Mouse (Mus musculus): Measurements from ENCODE around the gene Mitf. TPM values are rescaled to one million over a fixed set of nuclear protein-coding genes. Genes with fewer than 3 reads are reported as not detected.

Mitf gene
- polyA plus RNA-seq, 1 experiment from 2014 or later: 1.5 TPM

GRCm38 (mm10) chr6:97789700-97790099, 17.2 kb upstream of the Mitf start:
- Histone ChIP-seq H3K27me3 (ENCODE audit: control insufficient read depth, insufficient read depth, low read length) (no peaks in the 10 kb centered on the region), H3K9ac (ENCODE audit: low read length) (no peak overlapping the region), H3K27ac (replicated peaks) (no peak overlapping the region), H3K4me1 (replicated peaks; ENCODE audit: control insufficient read depth, insufficient read depth) (no peaks in the 10 kb centered on the region), H3K4me2 (replicated peaks; ENCODE audit: low read depth) (no peak overlapping the region), H3K9me3 (ENCODE audit: control insufficient read depth, low read length) (no peaks in the 10 kb centered on the region), H3K4me3 (ENCODE audit: low read depth, low read length) (no peak overlapping the region), H3K36me3 (ENCODE audit: control insufficient read depth, insufficient read depth, low read length) (no peaks in the 10 kb centered on the region)
- no peak for DNase-seq (ENCODE audit: low spot score)
- no peak for TF ChIP-seq EP300 (optimal IDR thresholded peaks at IDR 0.05)
- no peak for TF ChIP-seq CTCF (IDR thresholded peaks at IDR 0.05; ENCODE audit: low read depth)
- no peak for ATAC-seq (ENCODE audit: low FRiP score, low TSS enrichment)
- 52% methylated on average over 7 of the region's 7 CpGs for WGBS

- ATAC-seq (ENCODE audit: low FRiP score, low TSS enrichment): no peak
- Histone ChIP-seq H3K4me1 (replicated peaks; ENCODE audit: control insufficient read depth, insufficient read depth) (no peaks in the 10 kb centered on the region), H3K9me3 (ENCODE audit: control insufficient read depth, low read length) (no peaks in the 10 kb centered on the region), H3K9ac (ENCODE audit: low read length) (no peak overlapping the region), H3K4me3 (ENCODE audit: low read depth, low read length) (no peak overlapping the region), H3K36me3 (ENCODE audit: control insufficient read depth, insufficient read depth, low read length) (no peaks in the 10 kb centered on the region), H3K27ac (replicated peaks) (no peak overlapping the region), H3K4me2 (replicated peaks; ENCODE audit: low read depth) (no peak overlapping the region), H3K27me3 (ENCODE audit: control insufficient read depth, insufficient read depth, low read length) (no peaks in the 10 kb centered on the region)
- WGBS: 87% methylated on average over 1 of the region's 1 CpGs
- TF ChIP-seq EP300 (optimal IDR thresholded peaks at IDR 0.05) (no peak), CTCF (IDR thresholded peaks at IDR 0.05; ENCODE audit: low read depth) (peak; percentile 64)
- DNase-seq (ENCODE audit: low spot score): no peak
Observed at GRCm38 (mm10) chr6:97792104-97792503, 14.7 kb upstream of the Mitf start.

- H3K27me3 ChIP-seq (ENCODE audit: control insufficient read depth, insufficient read depth, low read length): no peaks in the 10 kb centered on the region
- WGBS: 57% methylated on average over 2 of the region's 2 CpGs
- TF ChIP-seq EP300 (optimal IDR thresholded peaks at IDR 0.05): no peak
- no peak for TF ChIP-seq CTCF (IDR thresholded peaks at IDR 0.05; ENCODE audit: low read depth)
- H3K9ac ChIP-seq (ENCODE audit: low read length): no peak overlapping the region
- no peaks in the 10 kb centered on the region for H3K9me3 ChIP-seq (ENCODE audit: control insufficient read depth, low read length)
- ATAC-seq (ENCODE audit: low FRiP score, low TSS enrichment) (no peak), DNase-seq (ENCODE audit: low spot score) (no peak)
- no peak overlapping the region for H3K27ac ChIP-seq (replicated peaks)
- H3K4me1 ChIP-seq (replicated peaks; ENCODE audit: control insufficient read depth, insufficient read depth): no peaks in the 10 kb centered on the region
- no peaks in the 10 kb centered on the region for H3K36me3 ChIP-seq (ENCODE audit: control insufficient read depth, insufficient read depth, low read length)
- H3K4me2 ChIP-seq (replicated peaks; ENCODE audit: low read depth): no peak overlapping the region
- no peak overlapping the region for H3K4me3 ChIP-seq (ENCODE audit: low read depth, low read length)
Observed at GRCm38 (mm10) chr6:97795175-97795574, 11.7 kb upstream of the Mitf start.

- TF ChIP-seq CTCF (IDR thresholded peaks at IDR 0.05; ENCODE audit: low read depth) (no peak), EP300 (optimal IDR thresholded peaks at IDR 0.05) (no peak)
- DNase-seq (ENCODE audit: low spot score) (no peak), ATAC-seq (ENCODE audit: low FRiP score, low TSS enrichment) (no peak)
- Histone ChIP-seq H3K27me3 (ENCODE audit: control insufficient read depth, insufficient read depth, low read length) (no peaks in the 10 kb centered on the region), H3K27ac (replicated peaks) (no peak overlapping the region), H3K36me3 (ENCODE audit: control insufficient read depth, insufficient read depth, low read length) (no peaks in the 10 kb centered on the region), H3K4me2 (replicated peaks; ENCODE audit: low read depth) (no peak overlapping the region), H3K4me1 (replicated peaks; ENCODE audit: control insufficient read depth, insufficient read depth) (no peaks in the 10 kb centered on the region), H3K9me3 (ENCODE audit: control insufficient read depth, low read length) (no peaks in the 10 kb centered on the region), H3K9ac (ENCODE audit: low read length) (no peak overlapping the region), H3K4me3 (ENCODE audit: low read depth, low read length) (no peak overlapping the region)
- 49% methylated on average over 2 of the region's 2 CpGs for WGBS
Observed at GRCm38 (mm10) chr6:97800615-97801014, 6.2 kb upstream of the Mitf start.

GRCm38 (mm10) chr6:97806051-97806450, 801 bp upstream of the Mitf start:
- DNase-seq (ENCODE audit: low spot score): no peak
- no peaks in the 10 kb centered on the region for H3K36me3 ChIP-seq (ENCODE audit: control insufficient read depth, insufficient read depth, low read length)
- no peak for TF ChIP-seq EP300 (optimal IDR thresholded peaks at IDR 0.05)
- TF ChIP-seq CTCF (IDR thresholded peaks at IDR 0.05; ENCODE audit: low read depth): no peak
- H3K4me2 ChIP-seq (replicated peaks; ENCODE audit: low read depth): peak overlapping the region; percentile 98
- H3K9ac ChIP-seq (ENCODE audit: low read length): no peak overlapping the region
- H3K27ac ChIP-seq (replicated peaks): no peak overlapping the region
- ATAC-seq (ENCODE audit: low FRiP score, low TSS enrichment): no peak
- H3K27me3 ChIP-seq (ENCODE audit: control insufficient read depth, insufficient read depth, low read length): no peaks in the 10 kb centered on the region
- WGBS: 33% methylated on average over 5 of the region's 5 CpGs
- no peaks in the 10 kb centered on the region; the same call in 1 of the 2 replicates for H3K4me1 ChIP-seq (replicated peaks; ENCODE audit: control insufficient read depth, insufficient read depth)
- H3K9me3 ChIP-seq (ENCODE audit: control insufficient read depth, low read length): no peaks in the 10 kb centered on the region
- peak overlapping the region; percentile 70 for H3K4me3 ChIP-seq (ENCODE audit: low read depth, low read length)

- no peaks in the 10 kb centered on the region for H3K4me1 ChIP-seq (replicated peaks; ENCODE audit: control insufficient read depth, insufficient read depth)
- ATAC-seq (ENCODE audit: low FRiP score, low TSS enrichment) (no peak), DNase-seq (ENCODE audit: low spot score) (no peak)
- H3K4me2 ChIP-seq (replicated peaks; ENCODE audit: low read depth): no peak overlapping the region
- no peaks in the 10 kb centered on the region for H3K27me3 ChIP-seq (ENCODE audit: control insufficient read depth, insufficient read depth, low read length)
- no peaks in the 10 kb centered on the region for H3K36me3 ChIP-seq (ENCODE audit: control insufficient read depth, insufficient read depth, low read length)
- H3K9ac ChIP-seq (ENCODE audit: low read length): no peak overlapping the region
- H3K4me3 ChIP-seq (ENCODE audit: low read depth, low read length): no peak overlapping the region
- H3K27ac ChIP-seq (replicated peaks): no peak overlapping the region
- no peak for TF ChIP-seq CTCF (IDR thresholded peaks at IDR 0.05; ENCODE audit: low read depth)
- TF ChIP-seq EP300 (optimal IDR thresholded peaks at IDR 0.05): no peak
- H3K9me3 ChIP-seq (ENCODE audit: control insufficient read depth, low read length): no peaks in the 10 kb centered on the region
- WGBS: 61% methylated on average over 4 of the region's 4 CpGs
Observed at GRCm38 (mm10) chr6:97814191-97814590, 7.3 kb downstream of the Mitf start.
